Mouse (Mus musculus) neural tube, embryonic 11.5 days (tissue): ENCODE measurements around the gene Dcdc2b. TPM values are rescaled to one million over a fixed set of nuclear protein-coding genes. Genes with fewer than 3 reads are reported as not detected.

Experiments used
- ATAC-seq: fragments of 200-750 bp; cut with Nextera tagmentation; 2 replicates; pipeline ENCODE4 v1.8.0; 2017; ENCODE audit warnings: moderate number of reproducible peaks, mild to moderate bottlenecking, moderate TSS enrichment, moderate library complexity; ENCODE audit not compliant: insufficient read depth, low FRiP score, low TSS enrichment
- DNase-seq: peaks from one replicate; pipeline ENCODE4 v3.0.0-alpha.2; 2015; ENCODE audit warnings: low spot score
- H3K27ac ChIP-seq: fragments of 300-500 bp; sonication (generic); 2 replicates; pipeline ENCODE4 v1.5.1; 2014; ENCODE audit warnings: low read depth, mild to moderate bottlenecking, low read length
- H3K27me3 ChIP-seq: fragments of 300-500 bp; sonication (generic); 2 replicates; pipeline ENCODE4 v1.6.1; 2014; ENCODE audit warnings: mild to moderate bottlenecking, low read length, mixed read lengths; ENCODE audit not compliant: control insufficient read depth, insufficient read depth
- H3K36me3 ChIP-seq: fragments of 300-500 bp; sonication (generic); 2 replicates; pipeline ENCODE4 v1.6.1; 2014; ENCODE audit warnings: mild to moderate bottlenecking, low read length, moderate library complexity, mixed read lengths; ENCODE audit not compliant: control insufficient read depth, insufficient read depth
- H3K4me1 ChIP-seq: fragments of 300-500 bp; sonication (generic); 2 replicates; pipeline ENCODE4 v1.6.1; 2014; ENCODE audit warnings: low read length, mixed read lengths; ENCODE audit not compliant: control insufficient read depth, insufficient read depth
- H3K4me2 ChIP-seq: fragments of 300-500 bp; sonication (generic); 2 replicates; pipeline ENCODE4 v1.6.1; 2014; ENCODE audit warnings: low read depth, mild to moderate bottlenecking, moderate library complexity
- H3K4me3 ChIP-seq: fragments of 300-500 bp; sonication (generic); 2 replicates; pipeline ENCODE4 v1.5.1; 2014; ENCODE audit warnings: low read depth, low read length
- H3K9ac ChIP-seq: fragments of 300-500 bp; sonication (generic); 2 replicates; pipeline ENCODE4 v1.6.1; 2014; ENCODE audit warnings: mild to moderate bottlenecking, low read length
- H3K9me3 ChIP-seq: fragments of 300-500 bp; sonication (generic); 2 replicates; pipeline ENCODE4 v1.6.1; 2016; ENCODE audit warnings: low read length; ENCODE audit not compliant: control insufficient read depth
- WGBS: fragments of 180-500 bp; shearing (Covaris S2); extraction: QIAGEN DNeasy Blood & Tissue Kit; methylation state at CpG from one replicate; pipeline ENCODE4 v1.1.7; 2014; 5-methylcytosine and 5-hydroxymethylcytosine counted together
- polyA plus RNA-seq: library from polyadenylated mRNA; unstranded; fragments of >200 nt; fragmentation: Nextera tagmentation; extraction: Ambion mirVana; gene quantifications from 2 replicates; pipeline ENCODE4 v1.2.1, GENCODE M21; 2014

The Dcdc2b gene
- 2.6 and 4.5 TPM in 2 replicates for polyA plus RNA-seq

- ATAC-seq (no peak), DNase-seq (no peak)
- no peak within 1 kb of the TSS for H3K27ac ChIP-seq
- no peaks in the 10 kb centered on the region for H3K27me3 ChIP-seq
- H3K36me3 ChIP-seq = no peaks in the 10 kb centered on the region
- H3K4me2 ChIP-seq = no peak within 1 kb of the TSS
- H3K9ac ChIP-seq = no peak within 1 kb of the TSS
- H3K4me3 ChIP-seq = no peak within 1 kb of the TSS
- 86% methylated on average over 6 of the region's 6 CpGs for whole genome bisulfite sequencing
- H3K9me3 ChIP-seq = no peaks in the 10 kb centered on the region
- peaks cover 5% of the 10 kb centered on the region for H3K4me1 ChIP-seq
Measured at GRCm38 (mm10) chr4:129614093-129614492, at the start of gene Dcdc2b. TSS of gene Dcdc2b (minus strand) at chr4:129614257.

GRCm38 (mm10) chr4:129662255-129662813 lies 48.3 kb upstream of the Dcdc2b start:
- Histone ChIP-seq H3K27me3 (no peaks in the 10 kb centered on the region), H3K9me3 (no peaks in the 10 kb centered on the region), H3K27ac (no peak overlapping the region), H3K9ac (no peak overlapping the region), H3K4me3 (no peak overlapping the region), H3K4me2 (no peak overlapping the region), H3K36me3 (peaks cover 5% of the 10 kb centered on the region), H3K4me1 (no peaks in the 10 kb centered on the region)
- WGBS = 86% methylated on average over 3 of the region's 3 CpGs
- ATAC-seq (no peak), DNase-seq (no peak)

DNA sequence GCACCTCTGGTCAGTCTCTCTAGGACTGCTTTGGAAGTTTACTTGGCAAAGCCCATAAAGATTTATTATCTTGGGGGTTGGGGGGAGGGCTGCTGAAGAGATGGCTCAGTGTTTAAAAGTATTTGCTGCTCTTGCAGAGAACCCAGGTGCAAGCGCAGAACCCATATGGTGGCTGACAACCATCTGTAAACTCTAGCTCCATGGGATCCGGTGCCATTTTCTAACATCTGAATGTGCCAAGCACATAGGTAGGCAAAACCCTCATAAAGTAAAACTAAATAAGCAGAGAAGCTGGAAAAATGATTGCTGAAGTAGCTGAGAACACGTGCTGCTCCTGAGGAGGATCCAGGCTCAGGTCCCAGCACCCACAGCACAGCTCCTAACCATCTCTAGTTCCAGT lies 47.5 kb upstream of the Dcdc2b start:
- WGBS = 89% methylated on average over 3 of the region's 3 CpGs
- Histone ChIP-seq H3K9ac (no peak overlapping the region), H3K9me3 (no peaks in the 10 kb centered on the region), H3K27me3 (no peaks in the 10 kb centered on the region), H3K4me2 (no peak overlapping the region), H3K36me3 (peaks cover 5% of the 10 kb centered on the region), H3K4me1 (no peaks in the 10 kb centered on the region), H3K27ac (no peak overlapping the region), H3K4me3 (no peak overlapping the region)
- no peak for ATAC-seq
- DNase-seq = no peak

DNA sequence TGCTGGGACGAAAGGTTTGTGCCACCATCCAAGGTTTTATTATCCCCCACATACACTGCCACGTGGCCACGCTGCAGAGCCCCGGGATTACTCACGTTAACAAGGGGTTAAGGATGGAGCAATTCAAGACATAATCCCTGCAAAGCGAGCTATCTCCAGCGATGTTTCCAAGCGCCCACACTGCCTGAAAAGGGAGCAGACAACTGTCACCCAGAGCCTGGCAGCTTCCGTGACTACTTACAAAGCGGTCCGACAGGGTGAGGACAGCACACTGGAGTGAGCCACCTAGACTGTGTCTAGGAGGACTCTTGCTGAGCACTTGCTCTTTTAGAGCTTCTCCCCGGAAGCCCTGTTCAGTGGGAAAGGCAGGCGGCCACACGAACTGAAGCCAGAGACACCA lies 40.7 kb upstream of the Dcdc2b start:
- H3K4me1 ChIP-seq = no peaks in the 10 kb centered on the region
- DNase-seq (no peak), ATAC-seq (no peak)
- no peaks in the 10 kb centered on the region for H3K9me3 ChIP-seq
- no peak overlapping the region for H3K9ac ChIP-seq
- no peak overlapping the region for H3K4me2 ChIP-seq
- H3K36me3 ChIP-seq = peaks cover 28% of the 10 kb centered on the region
- H3K27ac ChIP-seq = no peak overlapping the region
- WGBS = 95% methylated on average over 14 of the region's 14 CpGs
- no peak overlapping the region for H3K4me3 ChIP-seq
- no peaks in the 10 kb centered on the region for H3K27me3 ChIP-seq

DNA sequence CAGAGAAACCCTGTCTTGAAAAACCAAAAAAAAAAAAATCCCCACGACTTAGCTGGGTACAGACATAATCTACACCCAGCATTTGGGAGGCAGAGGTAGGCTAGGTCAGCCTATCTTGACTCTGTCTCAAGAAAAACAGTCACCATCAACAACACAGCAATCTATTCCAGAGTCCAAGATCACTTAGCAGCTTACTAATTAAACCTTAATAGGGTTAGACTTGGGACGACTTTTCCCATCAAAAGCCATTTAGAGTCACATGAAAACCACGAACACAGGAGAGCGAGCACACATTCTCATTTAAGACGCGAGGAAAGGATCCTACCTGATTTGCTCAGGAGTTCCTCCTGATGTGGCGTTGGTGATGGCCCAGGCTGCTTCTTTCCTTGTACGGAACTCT lies 36.3 kb upstream of the Dcdc2b start:
- whole genome bisulfite sequencing = 94% methylated on average over 8 of the region's 8 CpGs

DNA sequence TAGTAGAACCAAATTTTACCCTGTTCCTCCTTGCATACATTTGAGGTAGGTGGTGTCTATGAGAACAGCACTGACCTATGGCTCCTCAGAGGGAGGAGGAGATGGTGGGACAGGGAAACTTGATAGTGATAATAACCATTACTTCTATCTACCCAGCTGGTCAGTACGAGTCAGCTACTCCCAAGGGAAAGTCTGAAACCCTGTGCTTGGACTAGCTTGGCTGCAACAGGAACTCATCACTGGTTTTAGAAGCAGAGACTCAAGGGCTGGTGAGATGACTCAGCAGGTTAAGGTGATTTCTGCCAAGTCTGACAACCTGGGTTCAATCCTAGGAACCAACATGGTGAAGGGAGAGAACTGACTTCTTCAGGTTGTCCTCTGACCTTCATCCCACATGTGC lies 34.6 kb upstream of the Dcdc2b start:
- no peak overlapping the region for H3K27ac ChIP-seq
- DNase-seq (no peak), ATAC-seq (no peak)
- no peak overlapping the region for H3K4me3 ChIP-seq
- no peak overlapping the region for H3K9ac ChIP-seq
- H3K36me3 ChIP-seq = peaks cover 24% of the 10 kb centered on the region
- no peaks in the 10 kb centered on the region for H3K9me3 ChIP-seq
- no peaks in the 10 kb centered on the region for H3K27me3 ChIP-seq
- 89% methylated on average over 1 of the region's 1 CpGs for WGBS
- H3K4me2 ChIP-seq = no peak overlapping the region
- H3K4me1 ChIP-seq = no peaks in the 10 kb centered on the region

More for the DNA sequence above, 36.3 kb upstream of the Dcdc2b start:
- no peaks in the 10 kb centered on the region for H3K9me3 ChIP-seq
- H3K27me3 ChIP-seq = no peaks in the 10 kb centered on the region
- no peak overlapping the region for H3K4me3 ChIP-seq
- DNase-seq (no peak), ATAC-seq (no peak)
- peaks cover 36% of the 10 kb centered on the region for H3K36me3 ChIP-seq
- H3K9ac ChIP-seq = no peak overlapping the region
- no peaks in the 10 kb centered on the region for H3K4me1 ChIP-seq
- H3K27ac ChIP-seq = no peak overlapping the region
- no peak overlapping the region for H3K4me2 ChIP-seq

DNA sequence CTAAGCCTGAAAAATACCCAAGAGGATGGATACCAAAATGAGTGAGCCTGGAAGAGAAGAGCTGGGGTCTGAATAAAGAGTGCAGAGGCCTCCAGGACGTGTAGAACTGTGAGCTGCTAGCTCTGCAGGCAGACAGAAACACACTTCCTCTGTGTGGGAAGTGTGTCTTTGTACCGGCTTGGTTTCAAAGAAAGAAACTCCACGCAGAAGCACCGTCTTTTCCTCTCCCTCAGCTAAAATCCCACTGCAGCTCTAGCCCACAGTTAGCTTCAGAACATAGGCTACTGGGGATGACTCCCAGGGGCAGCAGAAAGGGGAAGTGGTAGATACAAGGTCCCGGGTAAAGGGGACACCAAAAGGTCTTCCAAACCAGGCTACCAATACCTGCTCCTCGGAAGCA lies 31.1 kb upstream of the Dcdc2b start:
- Histone ChIP-seq H3K27me3 (no peaks in the 10 kb centered on the region), H3K9me3 (no peaks in the 10 kb centered on the region), H3K36me3 (peaks cover 14% of the 10 kb centered on the region), H3K27ac (no peak overlapping the region), H3K4me3 (no peak overlapping the region), H3K9ac (no peak overlapping the region), H3K4me1 (no peaks in the 10 kb centered on the region; the same call in 1 of the 2 replicates), H3K4me2 (no peak overlapping the region)
- DNase-seq (no peak), ATAC-seq (no peak)
- WGBS = 95% methylated on average over 6 of the region's 6 CpGs

DNA sequence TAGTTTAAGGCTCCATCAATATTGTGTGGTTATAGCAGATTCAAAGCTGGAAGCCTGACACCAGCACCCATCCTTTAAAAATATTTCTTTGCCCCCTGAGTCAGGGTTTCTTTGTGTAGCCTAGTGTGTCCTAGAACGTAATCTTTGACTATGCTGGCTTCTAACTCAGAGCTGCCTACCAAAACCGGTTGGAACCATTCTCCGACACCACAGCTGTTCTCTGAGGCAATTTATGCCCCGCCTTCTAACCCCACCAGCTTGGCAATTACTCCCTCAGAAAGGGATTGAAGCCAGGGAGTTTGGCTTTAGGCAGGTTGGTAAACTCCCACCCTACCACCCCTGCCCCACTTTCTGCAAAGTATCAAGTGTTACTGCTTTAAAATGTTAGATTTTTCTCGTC lies 27.7 kb upstream of the Dcdc2b start:
- no peaks in the 10 kb centered on the region for H3K27me3 ChIP-seq
- peak overlapping the region; percentile 22; the same call in 1 of the 2 replicates for H3K4me2 ChIP-seq
- no peak overlapping the region for H3K9ac ChIP-seq
- H3K27ac ChIP-seq = no peak overlapping the region
- DNase-seq (no peak), ATAC-seq (no peak)
- H3K4me1 ChIP-seq = peaks cover 11% of the 10 kb centered on the region
- H3K36me3 ChIP-seq = peaks cover 15% of the 10 kb centered on the region
- H3K9me3 ChIP-seq = no peaks in the 10 kb centered on the region
- H3K4me3 ChIP-seq = no peak overlapping the region
- WGBS = 43% methylated on average over 5 of the region's 5 CpGs

GRCm38 (mm10) chr4:129640638-129641467 lies 26.8 kb upstream of the Dcdc2b start, which contains the start of gene Txlna:
TSS of gene Txlna (minus strand) at chr4:129641065.
- H3K4me2 ChIP-seq = peak within 1 kb of the TSS; percentile 96
- H3K4me1 ChIP-seq = peaks cover 11% of the 10 kb centered on the region
- peaks cover 18% of the 10 kb centered on the region for H3K36me3 ChIP-seq
- ATAC-seq = peak; percentile 94
- peak; percentile 98 for DNase-seq
- H3K27ac ChIP-seq = peak within 1 kb of the TSS; percentile 76
- no peaks in the 10 kb centered on the region for H3K9me3 ChIP-seq
- H3K4me3 ChIP-seq = peak within 1 kb of the TSS; percentile 67
- H3K9ac ChIP-seq = peak within 1 kb of the TSS; percentile 76
- under 1% methylated on average over 60 of the region's 60 CpGs for WGBS
- no peaks in the 10 kb centered on the region for H3K27me3 ChIP-seq
